Mouse (Mus musculus) frontal cortex, postnatal 25 days (tissue): ENCODE data around the gene Gm10639.
"Not testable (repeated sequence)": the region's sequence is repeated elsewhere in the genome, so short reads cannot be mapped to it uniquely, and the experiment has no call there.

Source experiments
- DNase-seq, 2 experiments: peaks; one replicate each; pipeline ENCODE4 v3.0.0; 2022; ENCODE audit warnings: low spot score in 2 of 2

Gm10639 gene

GRCm38 (mm10) chr9:78289723-78290122, at the start of gene Gm10639:
TSS of gene Gm10639 (plus strand) at chr9:78289923.
- not testable (repeated sequence) for DNase-seq

GRCm38 (mm10) chr9:78255683-78256470, 33.8 kb upstream of the Gm10639 start:
- not testable (repeated sequence) for DNase-seq

GRCm38 (mm10) chr9:78256914-78257313, 32.8 kb upstream of the Gm10639 start, which contains the start of gene Gm3776:
TSS of gene Gm3776 (plus strand) at chr9:78257129.
- DNase-seq: not testable (repeated sequence)

GRCm38 (mm10) chr9:78259688-78260087, 30.0 kb upstream of the Gm10639 start:
- DNase-seq: peak in 1 of 2 experiments; percentile 11

- not testable (repeated sequence) for DNase-seq
Measured at GRCm38 (mm10) chr9:78270945-78271344, 18.8 kb upstream of the Gm10639 start.

GRCm38 (mm10) chr9:78282002-78282711, 7.6 kb upstream of the Gm10639 start:
- DNase-seq: not testable (repeated sequence)

GRCm38 (mm10) chr9:78289063-78289462, 660 bp upstream of the Gm10639 start:
- DNase-seq: not testable (repeated sequence)

GRCm38 (mm10) chr9:78292462-78292861, 2.7 kb downstream of the Gm10639 start:
- DNase-seq: not testable (repeated sequence)

GRCm38 (mm10) chr9:78293683-78294082, 4.0 kb downstream of the Gm10639 start:
- DNase-seq: not testable (repeated sequence)

- not testable (repeated sequence) for DNase-seq
Measured at GRCm38 (mm10) chr9:78294781-78295180, 5.1 kb downstream of the Gm10639 start.

GRCm38 (mm10) chr9:78296089-78296488, 6.4 kb downstream of the Gm10639 start:
- peak; percentile 6 to 9 for DNase-seq

- no peak for DNase-seq
Measured at GRCm38 (mm10) chr9:78298232-78298631, 8.5 kb downstream of the Gm10639 start.

- not testable (repeated sequence) for DNase-seq
Measured at GRCm38 (mm10) chr9:78299143-78299542, 9.4 kb downstream of the Gm10639 start.

- not testable (repeated sequence) for DNase-seq
Measured at GRCm38 (mm10) chr9:78308122-78308521, 18.4 kb downstream of the Gm10639 start.

- no peak for DNase-seq
Measured at GRCm38 (mm10) chr9:78314696-78315095, 25.0 kb downstream of the Gm10639 start, which contains the start of gene Omt2a. TSS of gene Omt2a (minus strand) at chr9:78314796.

- DNase-seq: no peak
Measured at GRCm38 (mm10) chr9:78319499-78319898, 29.8 kb downstream of the Gm10639 start.

GRCm38 (mm10) chr9:78327289-78327688, 37.6 kb downstream of the Gm10639 start, which contains the start of gene Omt2b:
TSS of gene Omt2b (plus strand) at chr9:78327589.
- not testable (repeated sequence) for DNase-seq

GRCm38 (mm10) chr9:78337050-78337449, 47.3 kb downstream of the Gm10639 start:
- not testable (repeated sequence) for DNase-seq

- peak; percentile 6 to 12 for DNase-seq
Measured at GRCm38 (mm10) chr9:78340324-78340723, 50.6 kb downstream of the Gm10639 start.

- DNase-seq: not testable (repeated sequence)
Measured at GRCm38 (mm10) chr9:78342494-78342893, 52.8 kb downstream of the Gm10639 start.

- DNase-seq: not testable (repeated sequence)
Measured at GRCm38 (mm10) chr9:78343055-78343454, 53.3 kb downstream of the Gm10639 start.

- DNase-seq: not testable (repeated sequence)
Measured at GRCm38 (mm10) chr9:78345235-78345634, 55.5 kb downstream of the Gm10639 start.
